Mouse (Mus musculus) neural tube, embryonic 15.5 days (tissue): ENCODE results near the gene Aldh5a1. TPM values are rescaled to one million over a fixed set of nuclear protein-coding genes. Genes with fewer than 3 reads are reported as not detected.

Experiments used
- ATAC-seq: fragments of 200-750 bp; cut with Nextera tagmentation; 2 replicates; pipeline ENCODE4 v1.8.0; 2017; ENCODE audit warnings: mild to moderate bottlenecking, moderate TSS enrichment, moderate library complexity; ENCODE audit not compliant: low FRiP score
- H3K27ac ChIP-seq: fragments of 300-500 bp; sonication (generic); replicated peaks from 2 replicates; pipeline ENCODE4 v1.5.1; 2015; ENCODE audit warnings: mild to moderate bottlenecking, inconsistent platforms
- H3K27me3 ChIP-seq: fragments of 300-500 bp; sonication (generic); replicated peaks from 2 replicates; pipeline ENCODE4 v1.6.1; 2015; ENCODE audit warnings: inconsistent platforms
- H3K36me3 ChIP-seq: fragments of 300-500 bp; sonication (generic); 2 replicates; pipeline ENCODE4 v1.6.1; 2015; ENCODE audit warnings: inconsistent platforms
- H3K4me1 ChIP-seq: fragments of 300-500 bp; sonication (generic); 2 replicates; pipeline ENCODE4 v1.6.1; 2015; ENCODE audit warnings: inconsistent platforms
- H3K4me2 ChIP-seq: fragments of 300-500 bp; sonication (generic); 2 replicates; pipeline ENCODE4 v1.6.1; 2015; ENCODE audit warnings: inconsistent platforms, mild to moderate bottlenecking, moderate library complexity
- H3K4me3 ChIP-seq: fragments of 300-500 bp; sonication (generic); replicated peaks from 2 replicates; pipeline ENCODE4 v1.5.1; 2015; ENCODE audit warnings: mild to moderate bottlenecking, inconsistent platforms
- H3K9ac ChIP-seq: fragments of 300-500 bp; sonication (generic); replicated peaks from 2 replicates; pipeline ENCODE4 v1.6.1; 2015; ENCODE audit warnings: mild to moderate bottlenecking, inconsistent platforms
- H3K9me3 ChIP-seq: fragments of 300-500 bp; sonication (generic); replicated peaks from 2 replicates; pipeline ENCODE4 v1.6.1; 2016; ENCODE audit warnings: inconsistent platforms
- WGBS: fragments of 180-500 bp; shearing (Covaris S2); methylation state at CpG from one replicate; pipeline ENCODE4 v1.1.7; 2015; ENCODE audit warnings: mixed read lengths; 5-methylcytosine and 5-hydroxymethylcytosine counted together
- polyA plus RNA-seq: library from polyadenylated mRNA; unstranded; fragments of >200 nt; fragmentation: Nextera tagmentation; extraction: Ambion mirVana; gene quantifications from 2 replicates; pipeline ENCODE4 v1.2.1, GENCODE M21; 2015

The Aldh5a1 gene
- polyA plus RNA-seq, 1 experiment from 2014 or later, result 16.3 TPM

GRCm38 (mm10) chr13:24901916-24902315 lies 35.5 kb downstream of the Aldh5a1 start:
- Histone ChIP-seq H3K9me3 (no peaks in the 10 kb centered on the region), H3K4me3 (no peak overlapping the region), H3K36me3 (peaks cover 11% of the 10 kb centered on the region), H3K4me1 (no peaks in the 10 kb centered on the region), H3K4me2 (no peak overlapping the region), H3K27ac (no peak overlapping the region), H3K27me3 (no peaks in the 10 kb centered on the region), H3K9ac (no peak overlapping the region)
- WGBS, result 86% methylated on average over 2 of the region's 2 CpGs
- no peak for ATAC-seq

DNA sequence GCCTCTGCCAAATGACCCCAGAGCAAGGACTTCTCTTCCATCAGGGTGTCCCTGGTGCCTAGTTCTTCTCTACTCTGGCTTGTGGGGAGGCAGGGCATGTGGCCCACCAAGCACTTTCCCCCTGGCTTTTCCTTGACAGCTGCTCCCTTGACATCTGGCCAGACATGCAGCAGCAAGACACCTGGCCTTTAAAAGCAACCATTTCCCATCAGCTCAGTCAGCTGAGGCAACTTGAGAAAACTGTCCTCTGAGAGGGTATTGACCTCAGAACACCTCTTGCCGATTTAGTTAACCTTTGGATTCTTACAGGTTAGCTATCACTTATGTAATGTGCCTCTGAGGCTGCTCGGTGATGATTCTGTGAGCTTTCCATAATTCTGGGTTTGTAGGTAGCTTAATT lies 43.6 kb downstream of the Aldh5a1 start:
- Histone ChIP-seq H3K27ac (no peak overlapping the region), H3K4me3 (no peak overlapping the region), H3K27me3 (no peaks in the 10 kb centered on the region), H3K9ac (no peak overlapping the region), H3K36me3 (no peaks in the 10 kb centered on the region), H3K4me2 (no peak overlapping the region), H3K9me3 (no peaks in the 10 kb centered on the region), H3K4me1 (no peaks in the 10 kb centered on the region)
- 90% methylated on average over 2 of the region's 2 CpGs for WGBS
- no peak for ATAC-seq

GRCm38 (mm10) chr13:24892516-24892915 lies 44.9 kb downstream of the Aldh5a1 start:
- Histone ChIP-seq H3K4me2 (no peak overlapping the region), H3K27me3 (no peaks in the 10 kb centered on the region), H3K27ac (no peak overlapping the region), H3K36me3 (peaks cover 3% of the 10 kb centered on the region; the same call in 1 of the 2 replicates), H3K4me3 (no peak overlapping the region), H3K9ac (no peak overlapping the region), H3K9me3 (no peaks in the 10 kb centered on the region), H3K4me1 (no peaks in the 10 kb centered on the region)
- 90% methylated on average over 3 of the region's 3 CpGs for WGBS
- ATAC-seq, result no peak

GRCm38 (mm10) chr13:24889554-24889953 lies 47.9 kb downstream of the Aldh5a1 start:
- Histone ChIP-seq H3K36me3 (peaks cover 15% of the 10 kb centered on the region), H3K27me3 (no peaks in the 10 kb centered on the region), H3K4me2 (no peak overlapping the region), H3K9ac (no peak overlapping the region), H3K27ac (no peak overlapping the region), H3K9me3 (no peaks in the 10 kb centered on the region), H3K4me3 (no peak overlapping the region), H3K4me1 (no peaks in the 10 kb centered on the region)
- no peak for ATAC-seq
- 30% methylated on average over 1 of the region's 1 CpGs for WGBS

GRCm38 (mm10) chr13:24882411-24882810 lies 55.0 kb downstream of the Aldh5a1 start:
- no peaks in the 10 kb centered on the region for H3K27me3 ChIP-seq
- no peaks in the 10 kb centered on the region for H3K4me1 ChIP-seq
- ATAC-seq, result no peak
- H3K36me3 ChIP-seq, result peaks cover 28% of the 10 kb centered on the region
- no peak overlapping the region for H3K4me2 ChIP-seq
- 95% methylated on average over 6 of the region's 6 CpGs for WGBS
- H3K9me3 ChIP-seq, result no peaks in the 10 kb centered on the region
- H3K27ac ChIP-seq, result no peak overlapping the region
- no peak overlapping the region for H3K4me3 ChIP-seq
- H3K9ac ChIP-seq, result no peak overlapping the region

DNA sequence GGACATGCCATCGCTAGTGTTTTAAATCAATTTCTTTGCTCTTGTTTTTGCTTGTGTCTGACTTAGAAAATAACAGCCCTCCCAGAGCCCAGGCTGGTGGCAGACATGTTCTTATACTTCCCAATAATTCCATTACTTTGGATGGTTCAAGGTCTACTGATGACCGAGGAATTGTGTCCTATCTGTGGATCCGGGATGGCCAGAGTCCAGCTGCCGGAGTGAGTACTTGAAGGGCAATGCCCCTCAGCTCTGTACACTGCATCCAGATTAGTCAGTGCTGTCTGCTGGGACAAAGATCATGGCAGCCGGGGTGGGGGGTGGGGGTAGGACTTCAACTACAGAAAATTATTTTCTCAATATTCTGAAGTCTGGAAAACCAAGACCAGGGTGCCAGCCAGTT lies 56.8 kb downstream of the Aldh5a1 start:
- H3K36me3 ChIP-seq, result peaks cover 26% of the 10 kb centered on the region
- no peaks in the 10 kb centered on the region for H3K4me1 ChIP-seq
- no peaks in the 10 kb centered on the region for H3K9me3 ChIP-seq
- H3K9ac ChIP-seq, result no peak overlapping the region
- WGBS, result 93% methylated on average over 5 of the region's 5 CpGs
- H3K27me3 ChIP-seq, result no peaks in the 10 kb centered on the region
- no peak overlapping the region for H3K4me2 ChIP-seq
- H3K27ac ChIP-seq, result no peak overlapping the region
- no peak for ATAC-seq
- no peak overlapping the region for H3K4me3 ChIP-seq

DNA sequence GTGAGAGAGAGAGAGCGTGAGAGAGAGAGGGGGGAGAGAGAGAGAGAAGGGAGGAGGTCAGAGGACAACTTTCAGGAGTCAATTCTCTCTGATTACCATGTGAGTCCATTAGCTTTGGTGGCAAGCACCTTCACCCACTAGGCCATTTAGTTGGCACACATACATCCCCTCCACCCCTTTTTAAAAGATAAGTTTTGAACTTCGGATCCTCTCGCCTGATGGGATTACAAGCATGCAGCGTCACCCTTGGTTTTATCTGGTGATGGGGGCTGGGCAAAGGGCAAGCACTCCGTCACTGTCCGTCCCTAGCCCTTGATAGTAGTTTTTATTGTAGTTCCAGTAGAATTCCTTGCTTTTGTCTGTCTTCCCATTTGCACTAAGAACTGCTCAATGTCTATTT lies 57.3 kb downstream of the Aldh5a1 start:
- H3K9me3 ChIP-seq, result no peaks in the 10 kb centered on the region
- 87% methylated on average over 6 of the region's 6 CpGs for WGBS

DNA sequence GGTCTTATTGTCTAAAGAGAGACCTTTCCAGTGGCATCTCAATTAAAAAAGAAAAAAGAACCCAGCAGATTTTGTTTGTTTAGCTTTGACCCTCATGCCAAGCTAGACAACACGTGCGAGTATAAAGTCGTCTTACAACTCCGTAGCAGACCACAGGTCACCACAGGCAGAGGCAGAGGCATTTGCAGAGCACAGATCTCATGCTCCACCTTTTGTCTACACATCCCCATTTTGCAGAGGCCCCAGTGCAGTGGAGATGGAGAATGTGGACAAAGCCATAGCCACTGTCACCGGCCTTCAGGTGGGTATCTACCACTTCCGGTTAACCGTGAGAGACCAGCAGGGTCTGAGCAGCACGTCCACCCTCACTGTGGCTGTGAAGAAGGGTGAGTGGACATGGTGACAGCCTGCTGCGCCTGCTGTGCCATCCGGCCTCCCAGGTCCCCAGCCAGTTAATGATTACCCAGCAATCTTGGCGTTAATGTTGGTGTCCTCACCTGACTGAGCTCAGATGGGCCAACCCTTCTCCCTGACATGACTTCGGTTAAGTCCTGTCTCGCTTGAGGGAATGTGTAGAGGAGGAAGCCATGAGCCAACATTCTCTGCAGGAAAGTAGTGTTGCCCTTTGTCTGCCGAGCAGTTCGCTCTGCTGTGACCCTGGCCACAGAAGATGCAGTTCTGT lies 58.0 kb downstream of the Aldh5a1 start:
- Histone ChIP-seq H3K9ac (no peak overlapping the region), H3K27me3 (no peaks in the 10 kb centered on the region), H3K4me3 (no peak overlapping the region), H3K36me3 (peaks cover 28% of the 10 kb centered on the region), H3K4me1 (no peaks in the 10 kb centered on the region), H3K9me3 (no peaks in the 10 kb centered on the region), H3K4me2 (no peak overlapping the region), H3K27ac (no peak overlapping the region)
- ATAC-seq, result no peak
- WGBS, result 86% methylated on average over 15 of the region's 15 CpGs

More for the DNA sequence above, 57.3 kb downstream of the Aldh5a1 start:
- Histone ChIP-seq H3K36me3 (peaks cover 24% of the 10 kb centered on the region), H3K4me1 (no peaks in the 10 kb centered on the region), H3K4me3 (no peak overlapping the region), H3K27me3 (no peaks in the 10 kb centered on the region), H3K27ac (no peak overlapping the region), H3K4me2 (no peak overlapping the region), H3K9ac (no peak overlapping the region)
- no peak for ATAC-seq

DNA sequence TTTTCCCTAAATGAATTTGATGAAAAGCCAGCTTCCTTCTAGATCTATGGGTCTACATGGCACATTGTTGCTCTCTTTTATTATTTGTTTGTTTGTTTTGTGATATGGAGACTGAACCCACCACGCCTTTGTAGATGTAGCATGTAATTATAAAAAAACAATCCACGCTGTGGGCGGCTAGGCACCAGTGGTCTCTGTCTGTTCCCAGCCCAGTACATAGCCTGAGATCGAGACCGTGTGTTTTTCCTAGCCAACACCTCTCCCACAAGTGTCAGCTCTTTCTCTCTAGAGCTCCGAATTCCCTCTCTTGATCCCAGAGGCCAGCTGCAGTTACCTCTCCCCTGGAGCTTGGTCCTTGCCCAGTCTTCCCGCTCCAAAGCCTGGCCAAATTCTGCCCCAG lies 69.2 kb downstream of the Aldh5a1 start:
- Histone ChIP-seq H3K9ac (no peak overlapping the region), H3K36me3 (no peaks in the 10 kb centered on the region), H3K9me3 (no peaks in the 10 kb centered on the region), H3K4me1 (no peaks in the 10 kb centered on the region), H3K27ac (no peak overlapping the region), H3K4me3 (no peak overlapping the region), H3K4me2 (no peak overlapping the region), H3K27me3 (no peaks in the 10 kb centered on the region)
- 93% methylated on average over 7 of the region's 7 CpGs for WGBS
- no peak for ATAC-seq

GRCm38 (mm10) chr13:24867789-24868188 lies 69.7 kb downstream of the Aldh5a1 start:
- 91% methylated on average over 10 of the region's 10 CpGs for WGBS

GRCm38 (mm10) chr13:24866430-24867402 lies 70.7 kb downstream of the Aldh5a1 start:
- no peaks in the 10 kb centered on the region for H3K9me3 ChIP-seq
- no peak overlapping the region for H3K4me3 ChIP-seq
- no peaks in the 10 kb centered on the region for H3K4me1 ChIP-seq
- no peaks in the 10 kb centered on the region for H3K27me3 ChIP-seq
- WGBS, result 77% methylated on average over 9 of the region's 9 CpGs
- no peak overlapping the region for H3K4me2 ChIP-seq
- ATAC-seq, result no peak
- no peak overlapping the region for H3K9ac ChIP-seq
- H3K36me3 ChIP-seq, result no peaks in the 10 kb centered on the region
- H3K27ac ChIP-seq, result no peak overlapping the region

More at GRCm38 (mm10) chr13:24867789-24868188, 69.7 kb downstream of the Aldh5a1 start:
- no peak overlapping the region for H3K9ac ChIP-seq
- no peaks in the 10 kb centered on the region for H3K4me1 ChIP-seq
- no peaks in the 10 kb centered on the region for H3K9me3 ChIP-seq
- H3K4me3 ChIP-seq, result no peak overlapping the region
- no peaks in the 10 kb centered on the region for H3K36me3 ChIP-seq
- H3K27ac ChIP-seq, result no peak overlapping the region
- no peaks in the 10 kb centered on the region for H3K27me3 ChIP-seq
- no peak for ATAC-seq
- H3K4me2 ChIP-seq, result no peak overlapping the region

GRCm38 (mm10) chr13:24862520-24862919 lies 74.9 kb downstream of the Aldh5a1 start:
- ATAC-seq, result no peak
- H3K36me3 ChIP-seq, result 0 out of 2 replicates have a peak, but pooled peaks cover 3% of the 10 kb centered on the region
- no peaks in the 10 kb centered on the region for H3K27me3 ChIP-seq
- H3K4me3 ChIP-seq, result no peak overlapping the region
- no peaks in the 10 kb centered on the region for H3K4me1 ChIP-seq
- H3K27ac ChIP-seq, result no peak overlapping the region
- 63% methylated on average over 7 of the region's 7 CpGs for WGBS
- no peak overlapping the region for H3K4me2 ChIP-seq
- H3K9ac ChIP-seq, result no peak overlapping the region
- H3K9me3 ChIP-seq, result no peaks in the 10 kb centered on the region
